Mouse (Mus musculus): ENCODE results near the gene Epha6.

The Epha6 gene

GRCm38 (mm10) chr16:59682216-59682891, 923.0 kb downstream of the Epha6 start:
- no peak for DNase-seq (ENCODE audit: low spot score in 2 of 2)

GRCm38 (mm10) chr16:59666938-59667337, 938.4 kb downstream of the Epha6 start:
- DNase-seq (ENCODE audit: low spot score in 2 of 2): no peak

- DNase-seq (ENCODE audit: low spot score in 2 of 2): no peak
Observed at GRCm38 (mm10) chr16:59643766-59644165, 961.6 kb downstream of the Epha6 start.

- no peak for DNase-seq (ENCODE audit: low spot score in 2 of 2)
Observed at GRCm38 (mm10) chr16:59639985-59640384, 965.3 kb downstream of the Epha6 start.

- DNase-seq (ENCODE audit: low spot score in 2 of 2): peak; percentile 85 to 89
Observed at GRCm38 (mm10) chr16:59639102-59639691, 966.1 kb downstream of the Epha6 start, which contains the start of gene Arl6. Arl6 (minus strand) TSS chr16:59639391.

GRCm38 (mm10) chr16:59634598-59634997, 970.7 kb downstream of the Epha6 start:
- no peak for DNase-seq (ENCODE audit: low spot score in 2 of 2)

- DNase-seq (ENCODE audit: low spot score in 2 of 2): no peak
Observed at GRCm38 (mm10) chr16:59621554-59621953, 983.8 kb downstream of the Epha6 start.

- DNase-seq (ENCODE audit: low spot score in 2 of 2): peak; percentile 8 to 36
Observed at GRCm38 (mm10) chr16:59617167-59617566, 988.2 kb downstream of the Epha6 start.

- DNase-seq (ENCODE audit: low spot score in 2 of 2): no peak
Observed at GRCm38 (mm10) chr16:59615675-59616074, 989.7 kb downstream of the Epha6 start.

- DNase-seq (ENCODE audit: low spot score in 2 of 2): no peak
Observed at GRCm38 (mm10) chr16:59610750-59611149, 994.6 kb downstream of the Epha6 start.

GRCm38 (mm10) chr16:59604078-59604781, 1001.1 kb downstream of the Epha6 start:
- DNase-seq (ENCODE audit: low spot score in 2 of 2): no peak

Data from natural killer cell, adult 2 months (primary cell).